Mouse (Mus musculus): ENCODE data around the gene Usf3.

DNA sequence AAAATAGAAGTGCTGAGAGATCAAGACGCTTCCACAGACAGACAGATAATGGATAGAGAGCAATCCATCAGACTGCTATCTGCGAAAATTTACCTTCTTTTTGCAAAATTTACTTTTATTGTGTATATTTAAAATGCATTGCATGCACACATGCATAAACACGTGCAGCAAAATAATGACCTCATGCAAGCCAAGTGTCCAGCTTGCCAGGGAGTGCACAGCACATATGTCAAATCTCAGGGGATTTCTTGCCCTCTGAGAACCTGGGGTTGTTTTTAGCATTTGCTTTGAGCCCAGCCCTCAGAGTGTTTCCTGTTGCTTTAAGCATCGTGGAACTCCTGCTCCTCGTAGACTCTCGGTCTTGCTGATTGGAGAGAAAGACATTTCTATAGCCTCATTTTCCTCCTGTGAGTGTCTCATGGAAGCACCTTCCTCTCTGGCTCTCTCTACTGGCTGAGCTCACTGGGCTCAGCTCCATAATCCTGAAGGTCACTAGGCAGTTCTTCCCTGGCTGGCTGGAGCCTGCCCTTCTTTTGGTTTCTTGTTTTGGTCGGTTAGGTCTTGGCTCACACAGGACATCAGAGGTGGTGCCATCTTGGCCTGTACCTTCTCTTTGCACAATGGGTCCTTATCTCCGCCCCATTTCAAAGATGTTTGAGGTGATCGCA, 98.5 kb downstream of the Usf3 start:
- no peak for TF ChIP-seq CTCF (conservative IDR thresholded peaks at IDR 0.05; ENCODE audit: low read length)
- TF ChIP-seq NANOG (IDR thresholded peaks at IDR 0.05; ENCODE audit: borderline replicate concordance, low read length), result no peak
- no peak for TF ChIP-seq POU5F1 (IDR thresholded peaks at IDR 0.05; ENCODE audit: borderline replicate concordance, low read length)

All from E14TG2a.4 (cell line).